Comparison of ENCODE assay signal across 7 mouse cellular contexts in genomic region chr14:53637664-53638063, GRCm38 (mm10).
DNase-seq lines count a peak whose midpoint lies in the region; ATAC-seq and TF ChIP-seq lines count a peak whose summit lies in the region.
"Not testable (repeated sequence)": the region's sequence is repeated elsewhere in the genome, so short reads cannot be mapped to it uniquely, and the experiment has no call there.

No protein-coding gene starts in this region.

- H3K4me3 ChIP-seq in forebrain, embryonic 11.5 days (ENCODE audit: low read depth, low read length); intestine, postnatal 0 days (ENCODE audit: low read depth, low read length); midbrain, embryonic 10.5 days: not testable (repeated sequence)

- intact Hi-C loops in left cerebral cortex, postnatal 25 days (cut with DNase I): not testable (repeated sequence)

- DNase-seq in NIH3T3 (ENCODE audit: low read depth): peak; percentile 36
- peak; percentile 64 for DNase-seq in c-Kit-positive CD71-positive TER-119-negative erythroid progenitor cells, embryonic 14.5 days (ENCODE audit: low read depth)
- peak; percentile 63 for DNase-seq in forebrain, embryonic 11.5 days (ENCODE audit: low spot score)
- DNase-seq in left cerebral cortex, postnatal 25 days (ENCODE audit: low spot score in 2 of 2): peak; percentile 5 to 7
- DNase-seq in midbrain, embryonic 10.5 days (ENCODE audit: low spot score): peak; percentile 18
- peak; percentile 3 for DNase-seq in splenic B cell, adult 2 months (ENCODE audit: low read depth, low spot score)

- H3K27me3 ChIP-seq in forebrain, embryonic 11.5 days (ENCODE audit: control insufficient read depth, insufficient read depth, low read length); intestine, postnatal 0 days (replicated peaks; ENCODE audit: control insufficient read depth, insufficient read depth, low read length); midbrain, embryonic 10.5 days (ENCODE audit: low read depth, poor library complexity, severe bottlenecking); splenic B cell, adult 2 months (ENCODE audit: control insufficient read depth, insufficient read depth, low read length, poor library complexity, severe bottlenecking): not testable (repeated sequence)

- H3K9ac ChIP-seq in forebrain, embryonic 11.5 days (ENCODE audit: low read length); intestine, postnatal 0 days (ENCODE audit: low read depth, low read length): not testable (repeated sequence)

- H3K36me3 ChIP-seq in forebrain, embryonic 11.5 days (ENCODE audit: control insufficient read depth, insufficient read depth, low read length); intestine, postnatal 0 days (ENCODE audit: control insufficient read depth, insufficient read depth); midbrain, embryonic 10.5 days; splenic B cell, adult 2 months (ENCODE audit: control insufficient read depth, insufficient read depth, low read length, poor library complexity, severe bottlenecking): not testable (repeated sequence)

- H3K9me3 ChIP-seq in forebrain, embryonic 11.5 days (ENCODE audit: control insufficient read depth, low read length); intestine, postnatal 0 days (ENCODE audit: control insufficient read depth); midbrain, embryonic 10.5 days (replicated peaks): not testable (repeated sequence)

- H3K4me2 ChIP-seq in forebrain, embryonic 11.5 days (ENCODE audit: low read depth, low read length, severe bottlenecking); intestine, postnatal 0 days (replicated peaks; ENCODE audit: low read depth): not testable (repeated sequence)

- TF ChIP-seq CTCF in intestine, postnatal 0 days (IDR thresholded peaks at IDR 0.05; ENCODE audit: low read depth): peak; percentile 73

- WGBS in forebrain, embryonic 11.5 days: 78% methylated on average over 1 of the region's 1 CpGs
- 89% methylated on average over 1 of the region's 1 CpGs for WGBS in intestine, postnatal 0 days
- WGBS in midbrain, embryonic 10.5 days: 91% methylated on average over 1 of the region's 1 CpGs

- not testable (repeated sequence) for ATAC-seq in forebrain, embryonic 11.5 days (replicated peaks; ENCODE audit: low FRiP score); intestine, postnatal 0 days

- H3K4me1 ChIP-seq in forebrain, embryonic 11.5 days (replicated peaks; ENCODE audit: control insufficient read depth, insufficient read depth, low read length); intestine, postnatal 0 days (replicated peaks; ENCODE audit: control insufficient read depth, insufficient read depth, low read length); midbrain, embryonic 10.5 days: not testable (repeated sequence)

- H3K27ac ChIP-seq in forebrain, embryonic 11.5 days (ENCODE audit: low read depth, low read length); intestine, postnatal 0 days (ENCODE audit: low read depth, low read length); midbrain, embryonic 10.5 days (replicated peaks): not testable (repeated sequence)

Comparison
In these comparisons a context has a peak if more than half of its experiments do, and no peak if none do; other contexts are left out.
1. DNase-seq: peak in every context shown above with its lines; median percentile 64 in c-Kit-positive CD71-positive TER-119-negative erythroid progenitor cells, embryonic 14.5 days; 63 in forebrain, embryonic 11.5 days; 36 in NIH3T3; 18 in midbrain, embryonic 10.5 days; 6 in left cerebral cortex, postnatal 25 days; 3 in splenic B cell, adult 2 months.